Mouse (Mus musculus): ENCODE data around the gene Tctex1d2. TPM values are rescaled to one million over a fixed set of nuclear protein-coding genes. Genes with fewer than 3 reads are reported as not detected.

Gene Tctex1d2
- total RNA-seq (2017), result 54.3 and 62.3 TPM in 2 replicates

DNA sequence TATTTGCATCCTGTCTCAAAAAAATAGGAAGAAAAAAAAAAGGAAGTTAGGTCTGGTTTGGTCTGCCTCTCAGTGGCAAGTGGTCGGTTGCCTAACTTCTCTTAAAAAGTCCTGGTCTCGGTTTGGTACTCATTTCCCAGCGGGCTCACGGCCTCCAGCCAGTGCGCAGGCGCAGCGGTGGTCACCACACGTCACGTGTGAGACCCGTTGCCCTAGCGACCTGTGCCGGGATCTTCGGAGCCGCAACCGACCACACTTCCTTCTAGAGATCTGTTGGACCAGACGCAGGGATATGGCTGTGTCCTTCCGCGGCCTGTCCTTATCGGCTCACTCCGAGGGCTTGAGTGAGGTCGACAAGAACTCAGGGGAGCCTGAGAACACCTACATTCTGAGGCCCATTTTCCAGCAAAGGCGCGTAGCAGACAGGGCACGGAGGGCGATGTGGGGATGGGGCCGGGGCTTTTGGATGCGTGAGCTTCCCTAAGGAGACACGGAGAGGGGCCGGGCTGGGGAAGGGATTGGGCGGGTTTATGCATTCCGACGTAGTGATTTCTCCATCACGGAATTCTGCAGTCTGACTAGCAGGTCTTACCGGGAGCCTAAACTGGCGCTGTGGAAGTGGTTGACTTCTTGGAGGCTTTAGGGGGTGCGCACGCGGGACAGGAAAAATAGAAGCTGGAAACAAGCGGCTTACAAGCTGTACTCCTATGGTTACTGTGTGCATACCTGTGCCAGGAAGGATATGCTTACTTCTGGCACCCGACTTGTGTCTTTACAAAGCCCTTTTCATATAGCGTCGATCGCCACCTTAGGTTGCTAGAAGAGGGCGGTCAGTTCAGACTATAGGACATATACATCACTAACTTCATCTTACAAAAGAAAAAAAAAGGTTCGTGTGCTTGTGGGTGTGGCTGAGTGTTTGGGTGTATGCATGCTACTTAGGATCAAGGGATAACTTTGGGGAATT, at the start of gene Tctex1d2:
Tctex1d2 (plus strand) TSS at position 186 of the 967 bp plus-strand sequence.
- ATAC-seq (replicated peaks in 1 of 2; ENCODE audit: insufficient read depth in 1 of 2, low FRiP score in 2 of 2, low TSS enrichment in 1 of 2, low read depth in 1 of 2, poor library complexity in 2 of 2, severe bottlenecking in 2 of 2), result peak; percentile 96 to 99

DNA sequence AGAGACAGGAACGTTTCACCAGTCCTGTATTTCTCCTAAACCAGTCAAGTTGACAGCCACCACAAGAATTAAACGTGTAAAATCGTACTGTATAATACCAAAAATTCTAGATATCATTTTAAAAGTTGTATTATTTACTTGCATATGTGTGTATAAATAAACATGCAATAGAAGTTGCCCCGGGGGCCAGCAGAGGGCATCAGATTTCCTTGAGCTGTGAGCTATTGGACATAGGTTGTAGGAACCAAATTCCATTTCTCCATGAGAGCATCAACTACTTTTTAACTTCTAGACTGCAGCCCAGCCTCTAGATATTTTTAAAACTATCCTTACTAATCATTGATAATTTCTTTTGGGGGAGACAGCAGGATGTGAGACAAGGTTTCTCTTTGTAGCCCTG, 48.2 kb upstream of the Tctex1d2 start:
- ATAC-seq (replicated peaks in 1 of 2; ENCODE audit: insufficient read depth in 1 of 2, low FRiP score in 2 of 2, low TSS enrichment in 1 of 2, low read depth in 1 of 2, poor library complexity in 2 of 2, severe bottlenecking in 2 of 2), result 0 out of 4 replicates have a peak, but pooled peaks of 1 of the 2 experiments have one; percentile 32

DNA sequence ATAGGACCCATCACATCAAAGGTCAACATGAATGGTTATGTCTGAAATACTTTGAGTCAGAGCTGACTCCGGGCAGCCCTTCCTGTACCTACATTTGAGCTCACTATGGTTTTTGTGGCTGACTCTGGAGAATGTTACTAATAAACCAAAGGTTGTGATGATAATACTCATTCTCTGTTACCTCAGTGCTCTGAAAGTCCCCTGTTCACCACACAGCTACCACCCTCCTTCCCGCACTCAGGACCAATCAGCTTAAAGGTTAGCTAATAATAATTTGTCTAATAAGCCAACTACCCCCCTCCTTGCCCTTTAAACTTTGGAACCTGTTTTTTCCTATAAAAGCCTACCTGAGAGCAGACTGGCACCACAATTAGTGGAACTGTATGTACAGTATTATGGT, 39.9 kb upstream of the Tctex1d2 start:
- no peak for ATAC-seq (replicated peaks in 1 of 2; ENCODE audit: insufficient read depth in 1 of 2, low FRiP score in 2 of 2, low TSS enrichment in 1 of 2, low read depth in 1 of 2, poor library complexity in 2 of 2, severe bottlenecking in 2 of 2)

DNA sequence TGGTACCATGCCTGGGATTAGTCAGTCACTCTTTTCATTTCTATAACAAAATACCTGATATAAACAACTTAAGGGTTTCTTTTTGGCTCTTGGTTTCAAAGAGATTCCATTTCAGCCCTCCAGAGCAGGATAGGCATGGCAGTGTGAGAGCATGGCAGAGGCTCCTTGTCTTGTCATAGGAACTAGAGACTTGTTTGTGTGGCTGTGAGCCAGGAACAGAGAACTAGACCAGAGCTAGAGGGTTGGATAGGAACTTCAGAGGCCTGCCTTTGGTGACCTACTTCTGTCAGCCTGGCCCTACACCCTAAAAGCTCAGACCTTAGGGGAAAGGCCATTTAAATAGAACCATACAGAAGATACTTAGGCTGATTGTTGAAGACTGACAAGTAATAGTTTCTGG, 36.6 kb upstream of the Tctex1d2 start:
- no peak for ATAC-seq (replicated peaks in 1 of 2; ENCODE audit: insufficient read depth in 1 of 2, low FRiP score in 2 of 2, low TSS enrichment in 1 of 2, low read depth in 1 of 2, poor library complexity in 2 of 2, severe bottlenecking in 2 of 2)

DNA sequence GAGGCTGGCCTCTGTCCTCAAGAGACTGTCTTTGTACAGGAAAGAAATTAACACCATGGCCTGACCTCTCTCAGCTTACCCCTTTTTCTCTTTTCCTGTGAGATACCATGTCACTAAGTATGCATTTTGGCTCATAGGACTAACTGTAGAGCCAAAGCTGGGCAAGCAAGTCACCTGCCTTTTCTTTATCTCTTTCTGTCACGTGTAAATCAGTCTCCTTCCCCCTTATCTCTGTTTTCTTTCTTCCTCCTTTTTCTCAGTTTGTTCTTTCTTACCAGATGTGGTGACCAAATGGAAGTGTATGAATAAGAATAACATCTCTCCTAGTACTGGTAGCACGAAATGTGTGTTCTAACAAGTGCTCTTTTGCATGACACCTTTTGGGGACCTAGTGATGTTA, 34.6 kb upstream of the Tctex1d2 start:
- ATAC-seq (replicated peaks in 1 of 2; ENCODE audit: insufficient read depth in 1 of 2, low FRiP score in 2 of 2, low TSS enrichment in 1 of 2, low read depth in 1 of 2, poor library complexity in 2 of 2, severe bottlenecking in 2 of 2), result no peak

DNA sequence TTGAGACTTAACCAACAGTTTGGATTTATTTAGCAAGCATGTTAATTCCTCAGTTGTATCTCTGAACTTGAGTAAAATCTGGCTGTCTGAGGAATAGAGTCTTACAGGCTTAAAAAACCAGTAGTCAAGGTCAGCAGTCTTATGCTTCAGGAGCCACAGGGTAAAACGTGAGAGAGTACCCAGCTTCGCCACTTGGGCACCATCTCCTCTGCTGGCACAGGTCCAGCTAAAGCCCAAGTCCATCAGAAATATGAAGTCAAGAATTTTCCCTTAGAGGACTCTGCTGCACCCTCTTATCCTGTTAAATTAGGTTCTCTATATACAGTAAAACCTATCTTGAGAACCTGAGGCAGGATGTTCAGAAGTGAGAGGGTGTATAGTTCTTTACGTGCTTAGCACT, 32.7 kb upstream of the Tctex1d2 start:
- ATAC-seq (replicated peaks in 1 of 2; ENCODE audit: insufficient read depth in 1 of 2, low FRiP score in 2 of 2, low TSS enrichment in 1 of 2, low read depth in 1 of 2, poor library complexity in 2 of 2, severe bottlenecking in 2 of 2), result no peak

DNA sequence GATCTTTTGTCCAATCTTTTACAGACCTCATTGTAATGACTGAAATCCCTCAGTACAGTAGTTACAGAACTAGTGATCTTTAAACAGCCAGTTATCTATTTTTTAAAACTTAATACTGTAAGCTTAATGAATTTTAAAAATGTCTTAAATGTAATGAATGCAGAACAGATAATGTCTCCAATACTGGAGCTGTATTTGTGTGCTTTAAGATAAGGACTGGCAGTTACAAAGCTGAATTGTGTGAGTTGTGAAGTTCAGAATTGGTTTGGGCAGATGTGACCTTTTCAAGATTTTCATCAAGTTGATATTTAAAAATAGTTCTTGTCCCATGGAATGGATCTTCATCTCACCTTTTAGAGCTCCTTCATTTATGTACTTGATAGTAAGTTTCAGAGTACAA, 30.5 kb upstream of the Tctex1d2 start:
- ATAC-seq (replicated peaks in 1 of 2; ENCODE audit: insufficient read depth in 1 of 2, low FRiP score in 2 of 2, low TSS enrichment in 1 of 2, low read depth in 1 of 2, poor library complexity in 2 of 2, severe bottlenecking in 2 of 2), result no peak

DNA sequence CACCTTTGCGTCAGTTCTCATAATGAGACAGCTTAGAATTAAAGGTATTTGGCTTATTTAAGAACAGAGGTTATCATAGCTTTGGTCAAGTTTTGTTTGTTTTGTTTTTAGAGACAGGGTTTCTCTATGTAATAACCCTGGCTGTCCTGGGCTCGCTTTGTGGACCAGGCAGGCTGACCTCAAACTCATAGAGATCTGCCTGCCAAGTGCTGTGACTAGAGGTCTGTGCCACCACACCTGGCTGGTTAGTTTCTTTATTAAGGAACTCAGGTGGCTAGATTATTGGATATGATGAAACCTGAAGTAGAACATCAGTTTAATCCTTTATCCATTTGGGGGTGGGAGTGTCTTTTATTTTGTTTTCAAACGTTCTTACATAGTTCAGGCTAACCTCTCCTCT, 29.7 kb upstream of the Tctex1d2 start:
- no peak for ATAC-seq (replicated peaks in 1 of 2; ENCODE audit: insufficient read depth in 1 of 2, low FRiP score in 2 of 2, low TSS enrichment in 1 of 2, low read depth in 1 of 2, poor library complexity in 2 of 2, severe bottlenecking in 2 of 2)

DNA sequence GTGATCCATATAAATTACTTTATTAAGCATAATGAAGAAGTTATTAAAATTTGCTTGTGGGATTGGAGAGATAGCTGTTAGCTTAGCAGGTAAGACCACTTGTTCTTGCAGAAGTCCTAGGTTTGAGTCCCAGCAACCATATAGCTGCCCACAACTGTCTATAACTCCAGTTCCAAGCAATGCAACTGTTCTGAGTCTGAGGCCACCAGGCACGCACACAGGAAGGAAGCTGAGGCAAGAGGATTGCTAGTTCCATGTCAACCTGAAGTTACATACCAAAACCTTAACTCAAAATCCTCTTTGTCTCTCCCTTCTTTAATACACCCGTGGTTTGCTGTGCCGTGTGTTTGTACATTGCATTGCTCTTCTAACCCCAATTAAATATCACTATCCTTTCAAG, 28.6 kb upstream of the Tctex1d2 start:
- no peak; a peak in 1 of 4 replicates for ATAC-seq (replicated peaks in 1 of 2; ENCODE audit: insufficient read depth in 1 of 2, low FRiP score in 2 of 2, low TSS enrichment in 1 of 2, low read depth in 1 of 2, poor library complexity in 2 of 2, severe bottlenecking in 2 of 2)

DNA sequence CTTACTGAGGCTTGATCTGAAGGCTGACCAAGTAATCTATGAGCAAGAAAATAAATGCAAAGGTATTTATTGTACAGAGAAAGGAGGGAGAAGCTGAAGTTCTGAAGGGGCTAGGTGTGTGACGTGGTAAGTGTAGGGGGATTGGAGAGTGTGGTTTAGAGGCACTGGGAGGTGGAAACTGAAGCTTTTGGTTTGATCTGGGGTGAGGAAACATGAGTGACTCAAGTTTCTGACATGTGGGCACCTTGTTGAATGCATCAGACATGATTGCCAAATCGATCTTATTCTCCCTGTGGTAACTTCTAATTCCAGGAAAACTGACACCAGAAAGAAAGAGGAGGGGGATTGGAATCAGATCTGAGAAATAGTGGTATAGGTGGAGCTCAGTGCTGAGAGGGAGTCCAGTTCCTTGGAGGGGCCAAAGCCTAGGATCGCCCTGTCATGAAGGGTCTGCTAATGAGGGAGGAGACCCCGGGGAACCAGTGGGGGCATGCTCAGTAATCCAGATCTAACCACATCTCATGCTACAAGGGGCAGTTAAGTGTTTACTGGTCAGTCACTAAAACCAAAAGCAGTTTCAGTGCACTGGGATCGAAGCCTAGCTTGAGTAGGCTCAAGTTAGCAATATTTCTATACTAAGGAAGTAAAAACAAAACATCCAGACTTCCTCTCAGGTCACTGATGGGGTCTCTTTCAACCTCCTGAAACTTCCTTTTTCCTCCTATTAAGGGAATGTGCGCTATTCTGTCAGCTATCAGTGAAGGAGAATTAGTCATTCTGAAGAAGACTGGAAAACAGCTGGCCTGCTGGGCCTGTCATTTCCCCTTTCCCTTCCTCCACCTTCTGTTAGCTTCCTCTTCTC, 23.6 kb upstream of the Tctex1d2 start:
- ATAC-seq (replicated peaks in 1 of 2; ENCODE audit: insufficient read depth in 1 of 2, low FRiP score in 2 of 2, low TSS enrichment in 1 of 2, low read depth in 1 of 2, poor library complexity in 2 of 2, severe bottlenecking in 2 of 2), result no peak; a peak in 1 of 4 replicates

DNA sequence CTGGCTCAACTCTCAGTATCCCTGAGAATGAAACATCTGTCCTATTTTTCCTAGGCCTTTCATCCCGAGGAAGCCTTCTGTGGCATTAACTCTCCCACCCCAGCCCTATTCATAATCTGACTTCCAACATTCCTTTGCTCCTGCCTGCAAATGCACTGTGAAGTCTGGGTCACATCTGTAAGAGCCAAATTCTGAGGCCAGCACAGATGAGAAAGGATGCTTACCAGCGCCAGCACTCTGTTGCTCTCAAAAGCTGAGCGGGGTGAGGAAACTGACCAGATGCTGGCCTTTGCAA, 23.0 kb upstream of the Tctex1d2 start:
- no peak for ATAC-seq (replicated peaks in 1 of 2; ENCODE audit: insufficient read depth in 1 of 2, low FRiP score in 2 of 2, low TSS enrichment in 1 of 2, low read depth in 1 of 2, poor library complexity in 2 of 2, severe bottlenecking in 2 of 2)

DNA sequence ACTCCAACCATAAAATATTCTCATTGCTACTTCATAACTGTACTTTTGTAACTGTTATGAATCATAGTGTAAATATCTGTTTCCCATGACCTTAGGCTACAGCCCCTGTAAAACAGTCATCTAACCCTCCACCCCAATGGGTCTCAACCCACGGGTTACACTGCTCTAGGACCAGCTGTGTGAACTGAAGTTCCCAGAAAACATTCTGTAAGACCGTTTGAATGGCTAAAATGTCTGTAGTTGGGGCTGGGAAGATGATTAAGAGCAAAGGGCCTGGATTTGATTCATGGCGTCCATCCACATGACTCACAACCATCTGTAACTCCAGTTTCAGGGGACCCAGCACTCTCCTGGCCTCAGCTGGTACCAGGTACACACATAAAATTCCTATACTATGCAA, 21.3 kb upstream of the Tctex1d2 start:
- ATAC-seq (replicated peaks in 1 of 2; ENCODE audit: insufficient read depth in 1 of 2, low FRiP score in 2 of 2, low TSS enrichment in 1 of 2, low read depth in 1 of 2, poor library complexity in 2 of 2, severe bottlenecking in 2 of 2), result no peak

DNA sequence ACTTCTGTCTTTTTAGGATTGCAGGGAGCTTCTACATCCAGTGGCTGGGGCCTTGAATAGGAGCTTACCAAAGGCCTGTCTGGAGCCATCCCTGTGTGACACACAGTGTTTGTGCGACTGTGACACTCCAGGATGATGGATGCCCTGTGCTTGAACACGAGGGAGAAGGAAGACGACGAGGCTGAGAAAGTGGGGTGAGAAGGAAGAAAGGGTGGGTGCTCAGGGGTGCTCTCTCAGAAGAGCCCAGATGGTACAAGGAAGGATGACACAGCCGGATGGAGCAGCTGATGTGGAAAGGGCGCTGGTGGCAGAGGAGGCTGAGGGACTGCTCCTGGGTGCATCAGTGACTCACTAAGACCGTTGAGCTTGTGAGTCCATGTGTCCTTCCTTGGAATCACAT, 19.2 kb upstream of the Tctex1d2 start, which contains the start of gene Tm4sf19:
Tm4sf19 (plus strand) TSS at position 240 of the 400 bp plus-strand sequence.
- no peak for ATAC-seq (replicated peaks in 1 of 2; ENCODE audit: insufficient read depth in 1 of 2, low FRiP score in 2 of 2, low TSS enrichment in 1 of 2, low read depth in 1 of 2, poor library complexity in 2 of 2, severe bottlenecking in 2 of 2)

DNA sequence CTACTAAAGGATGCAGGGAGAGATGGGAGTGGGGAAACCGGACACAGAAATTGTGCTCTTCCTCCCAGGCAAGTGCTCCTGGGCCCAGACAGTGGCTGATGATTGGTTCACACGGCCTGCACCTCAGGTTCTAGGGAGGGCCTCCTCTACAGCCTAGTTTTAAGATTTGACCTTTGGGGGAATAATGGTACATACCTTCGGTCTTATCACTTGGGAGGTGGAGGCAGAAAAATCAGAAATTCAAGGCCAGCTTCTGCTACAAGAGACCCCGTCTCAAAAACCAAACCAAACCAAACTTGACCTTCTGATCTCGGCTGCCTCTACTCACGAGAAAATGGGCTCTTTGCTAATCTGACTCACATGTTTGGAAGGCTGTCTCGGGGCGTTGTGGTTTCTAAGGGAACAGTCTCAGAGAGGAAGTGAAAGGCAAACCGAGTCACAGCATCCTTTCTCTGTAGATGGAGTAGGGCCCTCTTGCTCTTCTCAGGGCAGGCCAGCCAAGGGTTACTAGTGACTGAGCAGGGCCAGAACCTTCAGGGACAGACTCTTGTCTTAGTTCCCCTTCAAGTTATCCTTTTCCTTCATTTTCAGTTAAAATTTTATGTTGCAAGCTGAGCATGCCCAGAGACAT, 18.1 kb upstream of the Tctex1d2 start:
- no peak for ATAC-seq (replicated peaks in 1 of 2; ENCODE audit: insufficient read depth in 1 of 2, low FRiP score in 2 of 2, low TSS enrichment in 1 of 2, low read depth in 1 of 2, poor library complexity in 2 of 2, severe bottlenecking in 2 of 2)

DNA sequence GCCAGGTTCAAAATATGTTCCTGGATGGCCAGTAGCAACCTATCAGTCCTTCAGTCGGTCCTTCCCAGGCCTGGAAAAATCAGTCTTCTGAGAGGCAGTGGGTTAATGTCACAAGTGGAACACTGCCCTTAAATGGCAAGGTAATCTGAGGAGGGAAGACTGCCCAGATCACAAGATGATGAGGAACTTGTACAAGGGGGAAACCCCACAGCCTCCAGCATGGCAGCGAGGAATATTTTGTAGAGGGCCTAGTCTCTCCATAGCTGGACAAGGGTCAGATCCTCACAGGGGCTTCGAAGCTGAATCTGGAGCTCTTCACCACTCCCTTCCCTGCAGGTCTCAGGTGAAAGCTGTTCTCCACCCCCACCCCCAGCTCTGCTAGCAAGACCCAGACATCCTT, 16.7 kb upstream of the Tctex1d2 start:
- ATAC-seq (replicated peaks in 1 of 2; ENCODE audit: insufficient read depth in 1 of 2, low FRiP score in 2 of 2, low TSS enrichment in 1 of 2, low read depth in 1 of 2, poor library complexity in 2 of 2, severe bottlenecking in 2 of 2), result no peak

DNA sequence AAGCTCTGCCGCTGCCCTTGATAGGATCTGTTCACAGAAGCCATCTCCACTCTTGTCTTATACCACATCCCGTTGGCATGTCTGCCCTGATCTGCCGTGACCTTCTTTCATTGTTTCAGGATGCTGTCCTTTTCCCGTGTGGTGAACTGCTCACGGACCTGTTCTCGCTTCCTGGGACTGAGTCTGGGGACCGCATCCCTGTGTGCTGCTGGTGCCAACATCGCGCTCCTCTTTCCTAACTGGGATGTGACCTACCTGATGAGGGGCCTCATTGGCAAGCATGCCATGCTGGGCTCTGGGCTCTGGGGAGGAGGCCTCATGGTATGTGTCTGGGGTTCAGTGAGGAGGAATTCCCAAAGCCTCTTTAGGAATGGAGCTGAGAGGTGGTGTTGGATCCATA, 13.8 kb upstream of the Tctex1d2 start:
- ATAC-seq (replicated peaks in 1 of 2; ENCODE audit: insufficient read depth in 1 of 2, low FRiP score in 2 of 2, low TSS enrichment in 1 of 2, low read depth in 1 of 2, poor library complexity in 2 of 2, severe bottlenecking in 2 of 2), result no peak

DNA sequence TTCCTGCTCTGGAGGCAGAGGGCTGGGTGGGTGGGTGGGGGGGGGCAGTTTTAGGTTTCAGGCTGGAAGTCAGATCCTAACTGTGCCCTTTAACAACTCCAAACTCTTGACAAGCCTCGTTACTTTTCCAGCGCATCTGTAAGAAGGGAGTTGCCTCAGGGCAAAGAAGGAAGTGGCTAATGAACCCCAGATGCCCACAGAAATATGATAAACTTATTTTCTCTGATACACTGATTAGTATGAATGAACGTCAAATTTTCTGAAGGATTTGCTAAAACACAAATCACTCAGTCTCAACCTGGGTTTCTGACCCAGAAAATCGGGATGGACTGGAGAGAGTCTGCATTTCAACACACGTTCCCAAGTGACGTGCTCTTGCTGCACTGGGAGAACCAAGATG, 12.8 kb upstream of the Tctex1d2 start:
- ATAC-seq (replicated peaks in 1 of 2; ENCODE audit: insufficient read depth in 1 of 2, low FRiP score in 2 of 2, low TSS enrichment in 1 of 2, low read depth in 1 of 2, poor library complexity in 2 of 2, severe bottlenecking in 2 of 2), result no peak

DNA sequence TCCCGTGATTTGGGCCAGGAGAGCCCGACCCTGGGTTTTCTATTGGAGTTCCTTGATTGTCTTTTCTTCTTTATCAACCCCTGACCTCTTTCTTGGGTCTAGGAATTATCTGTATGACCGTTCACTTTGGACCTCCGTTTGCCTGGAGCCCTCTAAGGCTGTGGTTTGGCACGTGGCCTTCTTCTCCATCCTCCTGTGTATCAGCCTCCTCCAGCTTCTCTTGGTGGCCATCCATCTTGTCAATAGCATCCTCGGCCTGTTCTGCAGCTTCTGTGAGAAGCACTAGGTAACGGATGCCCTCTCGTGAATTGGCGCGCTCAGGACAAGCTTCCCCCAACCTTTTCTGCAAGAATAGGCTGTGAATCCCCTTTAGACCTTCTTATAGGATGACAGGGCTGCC, 11.8 kb upstream of the Tctex1d2 start:
- no peak for ATAC-seq (replicated peaks in 1 of 2; ENCODE audit: insufficient read depth in 1 of 2, low FRiP score in 2 of 2, low TSS enrichment in 1 of 2, low read depth in 1 of 2, poor library complexity in 2 of 2, severe bottlenecking in 2 of 2)

All from hematopoietic stem cell, adult 5-6 weeks (primary cell).